Mouse (Mus musculus) spleen, postnatal 10 days (tissue): ENCODE measurements around the gene Ccdc136.
"Not testable (repeated sequence)": the region's sequence is repeated elsewhere in the genome, so short reads cannot be mapped to it uniquely, and the experiment has no call there.

Experiments
- DNase-seq, 2 experiments: peaks; one replicate each; pipeline ENCODE4 v3.0.0; 2021 to 2022; ENCODE audit warnings: low spot score in 2 of 2

Gene Ccdc136

DNA sequence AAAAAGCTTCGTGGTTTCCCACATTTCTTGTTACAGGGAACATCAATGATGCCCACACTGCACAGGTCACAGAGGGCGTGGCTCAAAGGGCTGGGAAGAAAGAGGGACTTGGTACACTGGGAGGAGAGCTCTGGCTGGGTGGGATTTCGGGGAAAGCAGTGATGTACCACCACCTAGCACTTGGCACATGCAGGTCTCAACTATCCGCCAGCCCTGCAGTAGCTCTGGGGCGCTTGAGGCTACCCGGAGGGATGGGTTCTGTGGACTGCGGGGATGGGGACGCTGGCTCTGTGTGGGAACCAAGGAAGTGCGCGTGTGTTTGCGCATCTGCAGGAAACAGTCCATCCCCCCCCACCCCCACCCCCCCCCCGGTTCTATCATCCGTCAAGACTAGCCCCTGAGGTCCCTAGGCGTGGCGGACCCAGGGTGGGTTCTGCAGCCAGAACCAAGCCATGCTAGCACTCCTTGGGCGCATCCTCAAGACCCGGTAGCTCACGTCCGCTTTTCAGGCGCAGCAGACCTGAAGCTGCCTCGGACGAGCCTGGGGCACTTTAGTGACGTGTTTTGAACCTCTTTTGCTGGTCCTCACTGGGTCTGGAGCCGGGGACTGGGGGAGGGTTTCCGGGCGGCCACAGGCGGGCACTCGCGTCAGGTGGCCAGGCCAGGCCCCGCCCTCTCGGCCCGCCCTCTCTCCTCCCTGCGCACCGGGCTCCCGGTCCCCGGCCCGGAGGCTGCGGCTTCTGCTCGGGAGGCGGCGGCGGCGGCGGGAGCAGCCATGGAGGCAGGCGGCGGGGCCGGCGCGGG is at the start of gene Ccdc136:
Gene Ccdc136, plus strand, starts transcription at position 400 of the 804 bp plus-strand sequence.
- peak in 1 of 2 experiments; percentile 30 for DNase-seq

DNA sequence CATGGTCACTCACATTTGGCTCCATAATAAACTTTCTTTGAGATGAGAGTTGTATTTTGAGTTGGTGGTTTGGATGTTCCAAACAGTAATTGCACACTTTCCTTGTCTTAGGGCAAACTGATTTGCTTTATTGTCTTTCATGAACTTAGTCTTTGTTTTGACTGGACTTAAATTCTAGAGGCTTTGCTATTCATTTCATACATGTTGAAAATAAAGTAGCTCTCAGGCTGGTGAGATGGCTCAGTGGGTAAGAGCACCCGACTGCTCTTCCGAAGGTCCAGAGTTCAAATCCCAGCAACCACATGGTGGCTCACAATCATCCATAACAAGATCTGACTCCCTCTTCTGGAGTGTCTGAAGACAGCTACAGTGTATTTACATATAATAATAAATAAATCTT is 49.6 kb upstream of the Ccdc136 start:
- not testable (repeated sequence) for DNase-seq

DNA sequence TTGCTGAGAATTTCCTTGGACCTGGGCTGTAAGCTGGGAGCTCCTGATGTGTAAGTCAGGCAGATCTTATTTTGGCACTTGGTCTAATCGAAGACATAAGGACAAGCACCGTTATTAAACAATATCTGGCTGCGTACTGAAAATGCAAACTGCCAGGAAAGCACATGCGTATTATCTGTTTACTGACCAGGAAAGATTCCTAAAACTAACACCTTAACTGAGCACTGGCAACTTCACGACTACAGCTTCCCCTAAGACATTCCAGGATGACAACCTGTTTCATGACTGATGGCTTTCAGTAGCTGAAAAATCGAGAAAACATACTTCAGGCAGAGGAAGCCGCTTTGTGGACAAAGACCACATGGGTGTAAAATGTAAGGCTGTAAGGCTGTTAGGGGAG is 48.9 kb upstream of the Ccdc136 start:
- DNase-seq: no peak

DNA sequence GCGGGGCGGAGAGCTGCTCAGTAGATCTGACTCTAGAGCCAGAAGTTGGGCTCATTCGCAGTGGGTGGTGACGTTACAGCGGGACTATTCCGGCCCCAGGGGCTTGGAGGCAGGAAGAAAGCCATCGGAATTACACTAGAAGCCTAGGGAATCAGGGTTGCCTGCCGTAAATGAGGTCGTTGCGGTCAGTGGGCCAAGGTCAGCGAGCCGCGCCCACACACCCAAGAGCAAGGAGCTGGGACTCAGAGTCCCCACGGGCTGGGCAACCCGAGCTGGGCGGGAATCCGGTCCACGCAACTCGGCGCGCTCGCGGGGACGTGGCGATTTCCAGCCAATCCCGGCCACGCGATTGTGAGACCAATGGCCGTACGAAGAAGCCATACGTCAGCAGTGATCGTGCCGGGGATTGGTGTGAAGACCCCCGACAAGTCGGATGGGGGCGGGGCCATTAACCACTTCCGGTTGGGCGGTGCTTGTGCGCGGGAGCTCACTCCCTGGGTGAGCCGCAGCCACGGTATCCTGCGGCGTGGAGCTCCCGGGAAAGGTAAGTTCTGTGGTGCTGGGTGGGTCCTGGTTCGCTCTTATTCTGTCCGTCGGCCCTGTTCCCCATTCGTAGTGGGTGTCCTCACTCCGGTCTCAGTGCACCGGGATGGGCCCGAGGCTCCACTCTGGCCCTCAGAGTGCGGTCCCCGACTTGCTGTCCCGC is 48.3 kb upstream of the Ccdc136 start, which contains the start of gene Calu:
Gene Calu, plus strand, starts transcription at position 405 of the 706 bp plus-strand sequence.
- peak; percentile 96 to 99 for DNase-seq

DNA sequence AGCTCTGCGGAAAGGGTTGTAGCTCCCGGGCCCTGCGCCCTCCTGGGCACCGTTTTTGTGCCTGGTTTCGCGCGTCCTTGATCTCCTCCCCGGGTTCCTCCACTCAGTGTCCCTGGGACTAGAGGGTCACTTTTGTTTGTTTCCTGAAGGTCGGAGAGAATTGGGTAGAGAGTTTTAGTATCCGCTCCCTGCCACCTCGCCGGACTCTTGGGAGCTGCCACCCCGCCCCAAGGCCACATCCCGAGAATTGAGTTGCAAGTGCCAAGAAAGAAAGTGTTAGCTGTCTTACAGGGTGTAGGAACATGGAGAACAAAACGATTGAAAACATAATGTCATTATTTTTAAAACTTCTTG is 47.8 kb upstream of the Ccdc136 start:
- DNase-seq: no peak

DNA sequence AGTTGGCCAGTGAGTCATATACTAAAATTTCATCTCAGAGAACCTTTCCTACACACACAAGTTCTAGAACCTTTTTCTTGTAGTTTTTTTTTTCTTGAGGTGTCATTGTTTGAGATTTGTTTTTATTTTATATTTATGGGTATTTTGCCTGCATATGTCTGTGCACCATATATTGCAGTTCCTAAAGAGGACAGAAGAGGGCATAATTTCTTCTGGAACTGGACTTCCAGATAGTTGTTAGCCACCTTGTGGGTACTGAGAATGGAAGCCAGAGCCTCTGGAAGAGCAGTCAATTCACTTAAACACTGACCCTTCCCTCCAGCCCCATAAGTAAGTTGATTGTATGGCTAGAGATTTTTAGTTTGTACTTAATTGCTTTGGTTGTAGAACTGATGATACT is 44.5 kb upstream of the Ccdc136 start:
- no peak for DNase-seq

DNA sequence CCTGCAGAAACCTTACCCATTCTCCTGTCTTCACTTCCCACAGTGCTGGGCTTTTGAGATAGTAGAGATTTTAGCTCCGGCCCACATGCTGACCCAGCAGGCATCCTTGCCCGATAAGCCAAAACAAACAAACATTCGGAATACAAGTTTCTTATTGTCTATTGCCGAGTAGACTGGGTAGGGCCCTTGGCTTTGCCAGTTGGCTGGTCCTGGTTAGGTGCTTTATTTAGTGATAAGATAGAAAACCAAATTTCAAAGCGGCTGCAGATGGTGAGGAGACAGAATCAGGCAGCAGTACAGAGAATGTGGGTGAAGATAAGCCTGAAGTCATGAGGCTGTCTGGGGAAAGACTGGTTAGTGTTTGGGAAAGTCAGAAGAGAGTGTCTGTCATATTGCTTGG is 43.3 kb upstream of the Ccdc136 start:
- no peak for DNase-seq

DNA sequence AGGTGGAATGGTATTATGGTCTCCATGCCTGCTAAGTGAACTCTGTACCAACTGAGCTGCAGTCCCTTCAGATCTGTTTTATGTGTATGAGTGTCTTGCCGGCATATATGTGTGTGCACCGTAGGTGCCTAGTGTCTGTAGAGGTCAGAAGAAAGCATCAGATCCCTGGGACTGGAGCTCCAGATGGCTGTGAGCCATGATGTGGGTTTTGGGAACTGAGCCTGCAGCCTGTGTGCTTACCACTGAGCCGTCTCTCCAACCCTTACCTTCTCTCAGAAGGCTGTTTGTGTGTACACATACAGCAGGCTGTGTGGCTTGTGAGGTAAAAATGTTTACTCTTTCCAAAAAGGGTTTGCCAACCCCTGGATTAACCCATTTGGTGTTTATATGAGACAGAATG is 36.7 kb upstream of the Ccdc136 start:
- no peak for DNase-seq

DNA sequence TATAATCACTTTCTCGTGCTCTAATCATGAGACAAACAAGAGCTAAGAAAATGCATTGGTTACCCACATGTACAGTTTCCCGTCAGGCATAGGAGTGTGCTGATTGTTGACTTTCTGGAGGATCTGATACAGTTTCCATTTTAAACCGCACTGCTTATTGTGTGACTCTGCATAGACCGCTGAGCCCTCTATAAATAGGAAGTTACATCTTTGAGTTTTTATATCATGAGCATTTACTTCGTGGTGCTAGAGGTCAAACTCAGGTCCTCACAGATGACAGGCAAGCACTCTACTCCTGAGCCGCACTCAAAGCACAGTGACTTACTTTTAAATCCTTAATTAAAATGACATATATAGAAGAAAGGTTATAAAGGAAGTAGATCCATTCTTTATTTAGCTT is 35.9 kb upstream of the Ccdc136 start:
- DNase-seq: no peak

DNA sequence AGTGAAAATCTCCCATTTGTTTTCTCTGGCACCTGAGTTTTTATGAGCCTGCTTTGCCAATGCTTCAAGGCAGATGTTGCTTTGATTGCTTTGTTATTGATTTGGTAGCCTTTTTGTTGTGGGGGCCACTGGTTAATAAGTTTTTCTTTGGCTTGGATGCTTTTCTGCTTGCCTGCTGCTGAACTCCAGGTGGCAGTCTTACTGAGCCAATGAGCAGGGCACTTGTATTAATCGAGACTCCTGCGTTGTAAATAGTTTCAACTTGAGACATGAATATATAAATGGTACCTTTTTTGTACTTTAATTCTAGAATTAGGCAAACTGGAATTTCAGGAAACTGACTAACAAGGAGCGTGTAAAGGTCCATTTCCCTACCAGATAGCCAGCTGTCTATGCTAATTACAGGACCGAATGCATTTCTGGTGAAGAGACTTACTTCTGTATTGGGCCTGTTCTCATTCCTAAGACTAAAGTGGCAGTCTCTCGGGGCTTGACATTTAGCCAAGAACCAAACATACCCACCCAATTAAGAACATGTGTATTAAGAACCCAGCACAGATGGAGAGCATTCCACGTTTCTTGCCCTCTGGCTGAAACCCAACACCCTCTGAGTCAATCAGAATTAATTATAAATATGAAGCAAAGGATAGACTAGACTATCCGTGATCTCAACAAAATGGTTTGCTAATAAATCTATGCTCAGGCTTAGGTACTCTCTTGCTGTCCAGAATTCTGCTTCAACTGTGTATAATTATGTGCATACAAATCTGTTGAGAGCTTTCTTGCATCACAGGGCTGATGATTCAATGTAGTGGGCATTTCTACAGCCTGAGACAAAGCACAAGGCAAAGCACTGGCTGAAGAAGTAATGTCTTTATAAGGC is 33.6 kb upstream of the Ccdc136 start:
- DNase-seq: no peak

DNA sequence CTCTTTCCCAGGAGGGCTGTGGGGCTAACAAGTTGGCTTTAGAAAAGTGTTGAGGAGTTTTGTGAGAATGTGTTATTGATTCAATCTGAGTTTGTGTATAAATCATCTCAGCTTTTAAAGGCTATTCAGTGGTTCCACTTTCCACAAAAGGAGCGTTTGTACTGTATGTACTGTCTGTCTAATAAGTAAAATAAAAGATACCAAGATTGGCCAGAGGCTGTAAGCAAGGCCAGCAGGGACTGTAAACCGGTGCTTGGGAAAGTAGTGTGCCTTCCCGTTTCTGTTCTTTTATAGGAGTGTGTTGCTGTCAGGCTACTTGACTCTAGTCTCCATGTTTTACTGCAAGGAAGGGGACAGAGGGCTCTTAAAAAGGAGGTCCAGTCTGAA is 33.0 kb upstream of the Ccdc136 start:
- no peak for DNase-seq

DNA sequence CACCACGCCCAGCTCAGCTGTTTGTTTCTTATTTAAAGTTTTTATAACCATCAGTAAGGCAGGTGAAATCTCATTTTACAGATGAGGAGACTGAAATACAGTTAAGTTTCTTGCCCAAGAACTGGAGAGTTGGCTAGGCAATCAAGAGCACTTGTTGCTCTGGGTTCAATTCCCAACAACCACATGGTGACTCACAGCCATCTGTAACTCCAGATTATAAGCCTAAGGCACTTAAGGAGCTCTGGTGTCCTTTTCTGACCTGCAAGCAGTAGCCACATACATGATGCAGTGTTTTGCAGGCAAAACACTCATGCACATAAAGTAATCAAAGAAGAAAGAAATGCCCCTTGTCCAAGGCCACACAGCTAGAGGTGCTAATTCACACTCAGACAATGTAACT is 30.8 kb upstream of the Ccdc136 start:
- DNase-seq: no peak

DNA sequence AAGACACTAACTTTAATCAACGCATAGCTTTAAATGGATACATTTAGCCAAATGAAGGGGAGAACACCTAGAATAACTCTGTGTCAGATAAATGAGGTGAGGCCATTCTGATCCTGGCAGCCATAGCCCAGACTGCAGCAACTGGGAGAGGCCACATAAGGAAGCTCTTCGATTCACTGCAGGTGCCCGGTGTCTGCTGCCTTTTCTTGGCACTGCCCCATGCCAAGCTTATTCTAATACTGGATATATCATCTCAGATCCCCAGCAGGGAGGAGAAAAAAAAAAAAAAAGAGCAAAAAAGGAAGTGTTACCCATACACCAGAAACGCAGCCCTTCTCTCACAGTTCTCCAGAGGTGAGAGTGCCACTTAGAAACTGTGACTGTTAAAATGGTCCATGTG is 18.7 kb upstream of the Ccdc136 start:
- DNase-seq: no peak

DNA sequence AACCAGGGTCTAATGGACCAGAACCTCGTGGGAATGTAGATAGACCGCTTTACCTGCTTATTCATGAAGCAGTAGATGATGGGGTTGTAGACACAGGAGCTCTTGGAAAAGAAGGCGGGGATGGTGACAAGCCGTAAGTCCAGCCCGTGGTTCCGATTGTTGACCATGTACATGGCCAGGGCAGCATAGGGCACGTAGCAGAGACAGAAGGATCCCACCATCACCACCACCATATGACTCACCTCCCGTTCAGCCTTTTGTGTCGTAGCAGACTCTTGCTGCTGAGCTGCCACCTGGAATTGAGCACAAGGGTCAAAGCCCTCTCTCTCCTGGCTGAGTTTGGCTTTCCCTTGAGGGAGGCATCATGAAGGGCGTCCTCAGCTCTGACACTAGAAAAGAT is 17.4 kb upstream of the Ccdc136 start:
- DNase-seq: no peak

DNA sequence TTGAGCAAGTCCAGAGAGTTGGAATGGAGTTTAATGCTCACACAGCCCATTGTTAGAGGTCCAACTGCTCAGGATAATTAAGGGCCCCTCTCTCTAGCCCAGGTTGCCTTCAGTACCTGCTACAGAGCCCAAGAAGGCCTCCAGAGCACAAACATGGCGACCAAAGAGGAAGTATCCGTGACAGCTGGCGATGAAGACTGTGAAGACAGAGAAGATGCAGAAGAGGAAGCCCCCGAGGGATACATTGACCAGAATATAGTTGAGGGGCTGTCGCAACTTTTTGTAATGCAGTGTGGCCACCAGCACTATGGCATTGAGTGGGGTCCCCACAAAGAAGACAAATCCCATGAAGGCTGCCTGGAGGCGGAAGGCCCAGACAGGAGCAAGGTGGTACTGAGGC is 16.2 kb upstream of the Ccdc136 start:
- no peak for DNase-seq

DNA sequence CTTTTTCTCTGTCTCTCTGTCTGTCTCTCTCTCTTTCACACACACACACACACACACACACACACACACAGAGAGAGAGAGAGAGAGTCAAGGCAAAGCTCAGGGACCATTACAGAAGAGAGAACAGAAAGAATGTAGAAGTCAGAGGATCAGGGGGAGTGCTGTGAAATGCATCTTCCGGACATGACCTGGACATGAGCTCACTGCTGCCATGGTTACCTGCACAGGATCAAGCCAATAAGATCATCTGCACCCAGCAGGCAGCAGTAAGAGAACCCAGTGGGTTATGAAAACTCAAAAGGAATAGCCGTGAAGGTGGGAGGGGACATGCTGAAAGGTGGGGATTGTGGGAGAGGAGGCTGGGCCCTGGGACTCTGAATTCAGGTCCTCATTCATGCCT is 13.7 kb upstream of the Ccdc136 start:
- DNase-seq: no peak

DNA sequence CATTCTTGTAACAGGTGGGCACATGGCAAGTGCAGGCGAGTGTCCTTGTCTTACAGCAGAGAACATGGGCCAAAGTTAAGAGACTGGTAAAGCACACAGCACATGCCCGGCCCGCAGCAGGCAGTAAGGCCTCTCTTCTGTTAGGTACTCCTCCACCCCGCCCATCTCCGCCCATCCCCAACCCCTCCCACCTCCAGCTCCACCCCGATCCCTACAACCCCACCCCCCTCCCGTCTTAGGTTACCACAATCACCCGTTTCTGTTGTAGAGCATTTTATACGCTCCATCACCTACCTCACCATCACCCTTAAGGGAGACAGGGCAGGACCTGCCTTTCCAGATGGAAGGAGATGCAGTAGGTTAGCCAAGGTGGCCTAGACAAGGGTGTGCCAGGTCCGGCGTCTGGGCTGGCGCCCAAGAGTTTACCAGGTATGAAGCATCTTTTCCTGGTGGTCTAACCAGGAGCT is 8.0 kb upstream of the Ccdc136 start, which contains the start of gene Opn1sw:
Gene Opn1sw, minus strand, starts transcription at position 417 of the 467 bp plus-strand sequence.
- DNase-seq: peak in 1 of 2 experiments; percentile 20

DNA sequence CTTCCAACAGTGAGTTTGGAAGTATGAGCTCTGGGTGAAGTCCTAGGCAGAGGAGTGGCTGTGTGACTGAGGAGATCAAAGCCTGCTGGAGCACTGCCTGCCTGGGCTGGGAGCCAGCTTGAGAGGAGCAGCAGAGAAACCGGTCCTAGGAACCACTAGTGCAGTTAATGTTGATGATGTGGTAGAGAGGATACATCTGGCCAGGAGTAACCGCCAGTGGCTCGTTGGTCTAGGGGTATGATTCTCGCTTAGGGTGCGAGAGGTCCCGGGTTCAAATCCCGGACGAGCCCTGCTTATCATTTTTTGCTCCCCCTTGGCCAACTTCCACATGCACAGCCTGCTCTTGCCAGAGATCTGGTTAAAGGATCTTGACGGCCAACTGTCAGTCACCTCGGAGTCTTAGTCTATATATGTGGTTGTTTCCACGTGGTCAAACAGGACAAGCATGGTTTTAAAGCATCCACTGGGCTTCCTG is 7.5 kb upstream of the Ccdc136 start:
- peak; percentile 7 to 33 for DNase-seq

DNA sequence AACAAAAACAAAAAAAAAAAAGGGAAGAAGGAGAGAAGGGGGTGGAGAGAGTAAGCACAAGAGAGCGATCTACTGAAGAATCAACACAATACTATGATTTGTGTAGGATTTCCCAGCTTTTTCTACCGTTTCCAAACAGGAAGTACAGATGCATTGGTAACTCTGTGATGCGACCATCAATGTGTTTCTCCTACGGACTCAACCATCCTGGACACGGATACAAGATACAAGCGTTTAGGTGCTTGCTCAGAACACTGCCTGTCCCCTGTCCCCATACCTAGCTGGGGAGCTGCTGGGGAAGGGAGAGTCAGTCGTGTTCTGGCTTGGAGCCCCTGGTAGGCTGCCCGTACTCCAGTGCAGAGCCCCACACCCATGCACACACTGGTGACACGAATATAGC is 6.7 kb upstream of the Ccdc136 start:
- no peak for DNase-seq

DNA sequence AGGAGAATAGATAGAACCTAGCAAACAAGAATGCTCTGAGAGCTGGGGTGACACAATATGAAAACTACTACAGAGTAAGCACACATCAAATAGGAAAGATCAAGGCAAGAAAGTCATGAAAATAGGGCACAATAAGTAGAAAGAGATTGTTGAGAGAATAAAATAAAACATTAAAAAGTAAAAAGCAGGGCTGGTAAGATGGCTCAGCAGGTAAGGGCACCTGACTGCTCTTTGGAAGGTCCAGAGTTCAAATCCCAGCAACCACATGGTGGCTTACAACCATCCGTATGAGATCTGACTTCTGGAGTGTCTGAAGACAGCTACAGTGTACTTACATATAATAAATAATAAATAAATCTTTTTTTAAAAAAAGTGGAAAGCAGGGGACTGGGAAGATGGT is 5.6 kb upstream of the Ccdc136 start:
- DNase-seq: not testable (repeated sequence)

DNA sequence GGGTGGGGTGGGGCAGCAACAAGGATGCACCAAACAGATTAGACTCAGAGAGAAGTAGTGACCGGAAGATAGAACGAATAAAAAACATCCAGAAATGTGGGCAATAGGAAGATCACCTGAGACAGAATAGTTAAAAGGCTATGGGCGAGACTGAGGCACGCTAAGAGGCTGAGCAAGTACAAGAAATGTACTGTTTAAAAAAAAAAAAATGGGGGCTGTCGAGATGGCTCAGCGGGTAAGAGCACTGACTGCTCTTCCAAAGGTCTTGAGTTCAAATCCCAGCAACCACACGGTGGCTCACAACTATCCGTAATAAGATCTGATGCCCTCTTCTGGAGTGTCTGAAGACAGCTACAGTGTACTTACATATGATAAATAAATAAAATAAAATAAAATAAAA is 4.9 kb upstream of the Ccdc136 start:
- DNase-seq: not testable (repeated sequence)

DNA sequence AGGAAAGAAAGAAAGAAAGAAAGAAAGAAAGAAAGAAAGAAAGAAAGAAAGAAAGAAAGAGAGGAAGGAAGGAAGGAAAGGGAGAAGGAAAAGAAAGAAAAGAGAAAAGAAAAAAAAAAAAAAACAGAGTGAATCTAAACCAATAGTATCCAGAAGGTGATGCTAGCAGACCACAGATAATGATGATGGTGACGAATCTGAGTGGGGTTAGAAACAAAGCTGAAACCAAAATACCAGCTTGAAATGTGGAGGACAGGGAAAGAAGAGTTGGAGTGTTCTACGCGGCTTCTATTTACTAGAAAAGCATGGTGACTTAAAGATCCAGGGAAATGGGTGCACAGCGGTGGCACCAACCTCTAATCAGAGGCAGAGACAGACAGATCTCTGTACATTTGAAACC is 4.3 kb upstream of the Ccdc136 start:
- DNase-seq: no peak
